Mouse (Mus musculus) MEL (cell line): Measurements from ENCODE around the gene Tmtc2. TPM values are rescaled to one million over a fixed set of nuclear protein-coding genes. Genes with fewer than 3 reads are reported as not detected.
A peak's percentile ranks its signal among the peaks of the same experiment; 100 is the strongest.

Experiments
- DNase-seq: peaks from one replicate; pipeline ENCODE4 v3.0.0; 2011; ENCODE audit warnings: low read depth, low spot score
- H3K27ac ChIP-seq: 2 replicates; pipeline ENCODE4 v1.5.1; 2012; ENCODE audit warnings: low read depth, mild to moderate bottlenecking, control low read depth, low read length, moderate library complexity; ENCODE audit not compliant: control insufficient read depth
- H3K27me3 ChIP-seq, 2 experiments: fragments of 150-350 bp in 1 of 2; sonication (generic) in 1 of 2; 2 replicates each; pipeline ENCODE4 v1.6.1; 2012; ENCODE audit warnings: low read length in 2 of 2, mild to moderate bottlenecking in 2 of 2, improper control_type of control experiment in 1 of 2, moderate library complexity in 1 of 2; ENCODE audit not compliant: insufficient read depth in 2 of 2, control insufficient read depth in 1 of 2
- H3K36me3 ChIP-seq, 2 experiments: 2 replicates each; pipeline ENCODE4 v1.6.1; 2012 to 2014; ENCODE audit warnings: low read length in 2 of 2, improper control_type of control experiment in 1 of 2, inconsistent platforms in 1 of 2, mild to moderate bottlenecking in 1 of 2; ENCODE audit not compliant: insufficient read depth in 2 of 2, control insufficient read depth in 1 of 2
- H3K4me1 ChIP-seq, 2 experiments: fragments of 150-350 bp in 1 of 2; sonication (generic) in 1 of 2; 2 replicates each; pipeline ENCODE4 v1.6.1; 2012; ENCODE audit warnings: low read length in 2 of 2, improper control_type of control experiment in 1 of 2, mild to moderate bottlenecking in 1 of 2; ENCODE audit not compliant: insufficient read depth in 2 of 2, control insufficient read depth in 1 of 2
- H3K4me3 ChIP-seq, 2 experiments: fragments of 150-350 bp in 1 of 2; sonication (generic) in 1 of 2; 2 replicates each; pipeline ENCODE4 v1.5.1; 2012; ENCODE audit warnings: low read depth in 2 of 2, low read length in 2 of 2, mild to moderate bottlenecking in 2 of 2, moderate library complexity in 2 of 2, control low read depth in 1 of 2, improper control_type of control experiment in 1 of 2; ENCODE audit not compliant: control insufficient read depth in 1 of 2, insufficient read depth in 1 of 2
- H3K79me2 ChIP-seq: 2 replicates; pipeline ENCODE4 v1.6.1; 2012; ENCODE audit warnings: mild to moderate bottlenecking, low read length, moderate library complexity; ENCODE audit not compliant: control insufficient read depth, poor library complexity, insufficient read depth
- H3K9ac ChIP-seq: 2 replicates; pipeline ENCODE4 v1.6.1; 2012; ENCODE audit warnings: low read depth, mild to moderate bottlenecking, control low read depth, low read length, moderate library complexity; ENCODE audit not compliant: control insufficient read depth, poor library complexity, severe bottlenecking
- H3K9me3 ChIP-seq: fragments of 150-350 bp; sonication (generic); replicated peaks from 2 replicates; pipeline ENCODE4 v1.6.1; 2012; ENCODE audit warnings: mild to moderate bottlenecking, low read length, improper control_type of control experiment, moderate library complexity; ENCODE audit not compliant: insufficient read depth
- CHD2 ChIP-seq: IDR thresholded peaks from 2 replicates; pipeline ENCODE4 v1.6.1; 2011; ENCODE audit warnings: low read length, improper control_type of control experiment
- CTCF ChIP-seq, 3 experiments: IDR thresholded peaks in 2 of 3; conservative IDR thresholded peaks in 1 of 3; 2 replicates each; pipeline ENCODE4 v1.5.1; 2011 to 2012; ENCODE audit warnings: low read length in 3 of 3, low read depth in 2 of 3, mild to moderate bottlenecking in 2 of 3, improper control_type of control experiment in 1 of 3, inconsistent platforms in 1 of 3, mixed read lengths in 1 of 3, moderate library complexity in 1 of 3; ENCODE audit not compliant: control insufficient read depth in 1 of 3, insufficient read depth in 1 of 3, poor library complexity in 1 of 3, severe bottlenecking in 1 of 3
- EP300 ChIP-seq, 2 experiments: IDR thresholded peaks; 2 replicates each; pipeline ENCODE4 v1.6.1; 2011; ENCODE audit warnings: improper control_type of control experiment in 2 of 2, low read length in 2 of 2, low read depth in 1 of 2, mild to moderate bottlenecking in 1 of 2
- ETS1 ChIP-seq: IDR thresholded peaks from 2 replicates; pipeline ENCODE4 v1.6.1; 2012; ENCODE audit warnings: low read depth, mild to moderate bottlenecking, inconsistent platforms, low read length, improper control_type of control experiment, moderate library complexity
- GABPA ChIP-seq: IDR thresholded peaks from 2 replicates; pipeline ENCODE4 v1.6.1; 2012; ENCODE audit warnings: low read depth, mild to moderate bottlenecking, inconsistent platforms, low read length, improper control_type of control experiment, moderate library complexity
- JUND ChIP-seq: IDR thresholded peaks from 2 replicates; pipeline ENCODE4 v1.6.1; 2011; ENCODE audit warnings: low read depth, mild to moderate bottlenecking, improper control_type of control experiment, low read length
- MAFK ChIP-seq: IDR thresholded peaks from 2 replicates; pipeline ENCODE4 v1.6.1; 2011; ENCODE audit warnings: low read depth, mild to moderate bottlenecking, low read length, improper control_type of control experiment, borderline replicate concordance
- MAX ChIP-seq: IDR thresholded peaks from 2 replicates; pipeline ENCODE4 v1.6.1; 2011; ENCODE audit warnings: low read length, improper control_type of control experiment
- MEF2A ChIP-seq: IDR thresholded peaks from 2 replicates; pipeline ENCODE4 v1.6.1; 2014; ENCODE audit warnings: low read depth, mild to moderate bottlenecking, inconsistent platforms, low read length, improper control_type of control experiment; ENCODE audit not compliant: poor library complexity, insufficient replicate concordance, severe bottlenecking; ENCODE audit errors: extremely low read depth
- NRF1 ChIP-seq: IDR thresholded peaks from 2 replicates; pipeline ENCODE4 v1.6.1; 2014; ENCODE audit warnings: low read depth, mild to moderate bottlenecking, inconsistent platforms, low read length, improper control_type of control experiment, moderate library complexity; ENCODE audit not compliant: poor library complexity, insufficient read depth, severe bottlenecking
- POLR2AphosphoS2 ChIP-seq: IDR thresholded peaks from 2 replicates; pipeline ENCODE4 v1.6.1; 2011; ENCODE audit warnings: low read length, improper control_type of control experiment
- RAD21 ChIP-seq: IDR thresholded peaks from 2 replicates; pipeline ENCODE4 v1.6.1; 2011; ENCODE audit warnings: mild to moderate bottlenecking, low read depth, low read length, improper control_type of control experiment
- SIN3A ChIP-seq: IDR thresholded peaks from 2 replicates; pipeline ENCODE4 v1.6.1; 2012; ENCODE audit warnings: low read length, improper control_type of control experiment, inconsistent platforms
- SMC3 ChIP-seq: IDR thresholded peaks from 2 replicates; pipeline ENCODE4 v1.6.1; 2011; ENCODE audit warnings: low read depth, low read length, improper control_type of control experiment
- TBP ChIP-seq: IDR thresholded peaks from 2 replicates; pipeline ENCODE4 v1.8.0; 2011; ENCODE audit warnings: low read depth, low read length, improper control_type of control experiment
- TCF12 ChIP-seq: IDR thresholded peaks from 2 replicates; pipeline ENCODE4 v1.6.1; 2014; ENCODE audit warnings: low read depth, mild to moderate bottlenecking, inconsistent platforms, low read length, improper control_type of control experiment, moderate library complexity
- UBTF ChIP-seq: IDR thresholded peaks from 2 replicates; pipeline ENCODE4 v1.6.1; 2012; ENCODE audit warnings: low read depth, mild to moderate bottlenecking, inconsistent platforms, low read length, improper control_type of control experiment, moderate library complexity, borderline replicate concordance; ENCODE audit not compliant: insufficient read depth
- USF1 ChIP-seq: IDR thresholded peaks from 2 replicates; pipeline ENCODE4 v1.6.1; 2014; ENCODE audit warnings: low read depth, mild to moderate bottlenecking, inconsistent platforms, low read length, improper control_type of control experiment, moderate library complexity
- USF2 ChIP-seq, 2 experiments: IDR thresholded peaks; 2 replicates each; pipeline ENCODE4 v1.6.1; 2011 to 2012; ENCODE audit warnings: improper control_type of control experiment in 2 of 2, low read length in 2 of 2, borderline replicate concordance in 1 of 2, inconsistent platforms in 1 of 2, low read depth in 1 of 2, mild to moderate bottlenecking in 1 of 2; ENCODE audit not compliant: insufficient read depth in 1 of 2
- polyA plus RNA-seq, 2 experiments: library from polyadenylated mRNA; stranded (reverse) in 1 of 2; unstranded in 1 of 2; fragments of >175 nt in 1 of 2; fragments of >200 nt in 1 of 2; gene quantifications; 2 replicates each; pipeline versions ENCODE4 v1.2.1 to v1.2.4; 2012; ENCODE audit warnings: low replicate concordance in 2 of 2, low read depth in 1 of 2; ENCODE audit not compliant: insufficient read length in 2 of 2, insufficient read depth in 1 of 2, missing spikeins in 1 of 2
- total RNA-seq: library from RNA; depleted of rRNA; stranded (reverse); fragments of 300-350 nt; gene quantifications from 2 replicates; pipeline ENCODE4 v1.2.3, GENCODE M21; 2012

Gene Tmtc2
- total and polyA plus RNA-seq, 3 experiments, result not detected

DNA sequence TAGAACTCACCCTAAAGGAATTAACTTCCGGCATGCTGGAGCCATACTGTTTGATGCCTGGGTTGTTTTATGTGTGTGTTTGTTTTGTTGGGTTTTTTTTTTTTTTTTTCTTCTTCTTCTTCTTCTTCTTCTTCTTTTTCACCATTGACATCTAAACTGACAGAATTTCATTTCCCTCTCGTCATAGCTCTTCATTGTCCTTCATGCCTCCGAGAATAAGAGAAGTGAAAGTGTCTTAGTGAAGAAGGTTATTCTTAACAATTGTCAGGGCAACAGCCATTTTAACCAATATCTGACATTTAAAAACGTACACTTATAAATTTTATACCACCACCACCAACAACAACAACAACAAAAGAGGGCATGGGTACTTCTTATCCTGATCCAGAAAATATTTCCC, 83.5 kb downstream of the Tmtc2 start:
- Histone ChIP-seq H3K9ac (no peak overlapping the region), H3K36me3 (no peaks in the 10 kb centered on the region), H3K27me3 (no peaks in the 10 kb centered on the region), H3K79me2 (no peaks in the 10 kb centered on the region), H3K9me3 (no peaks in the 10 kb centered on the region), H3K4me3 (no peak overlapping the region), H3K4me1 (no peaks in the 10 kb centered on the region), H3K27ac (no peak overlapping the region)
- no peak for DNase-seq
- no peak for TF ChIP-seq UBTF
- TF ChIP-seq CTCF (IDR thresholded peaks at IDR 0.05 in 2 of 3, conservative IDR thresholded peaks at IDR 0.05 in 1 of 3; ENCODE audit: control insufficient read depth in 1 of 3, insufficient read depth in 1 of 3, low read depth in 2 of 3, low read length in 3 of 3, poor library complexity in 1 of 3, severe bottlenecking in 1 of 3), result no peak
- no peak for TF ChIP-seq TCF12
- no peak for TF ChIP-seq SIN3A
- no peak for TF ChIP-seq MEF2A
- no peak for TF ChIP-seq MAX
- no peak for TF ChIP-seq JUND
- TF ChIP-seq TBP, result no peak
- no peak for TF ChIP-seq CHD2
- TF ChIP-seq RAD21, result no peak
- no peak for TF ChIP-seq NRF1
- no peak for TF ChIP-seq MAFK
- TF ChIP-seq ETS1, result no peak
- TF ChIP-seq GABPA, result no peak
- no peak for TF ChIP-seq USF2 (IDR thresholded peaks at IDR 0.05; ENCODE audit: borderline replicate concordance in 1 of 2, insufficient read depth in 1 of 2, low read depth in 1 of 2, low read length in 2 of 2)
- TF ChIP-seq POLR2AphosphoS2, result no peak

DNA sequence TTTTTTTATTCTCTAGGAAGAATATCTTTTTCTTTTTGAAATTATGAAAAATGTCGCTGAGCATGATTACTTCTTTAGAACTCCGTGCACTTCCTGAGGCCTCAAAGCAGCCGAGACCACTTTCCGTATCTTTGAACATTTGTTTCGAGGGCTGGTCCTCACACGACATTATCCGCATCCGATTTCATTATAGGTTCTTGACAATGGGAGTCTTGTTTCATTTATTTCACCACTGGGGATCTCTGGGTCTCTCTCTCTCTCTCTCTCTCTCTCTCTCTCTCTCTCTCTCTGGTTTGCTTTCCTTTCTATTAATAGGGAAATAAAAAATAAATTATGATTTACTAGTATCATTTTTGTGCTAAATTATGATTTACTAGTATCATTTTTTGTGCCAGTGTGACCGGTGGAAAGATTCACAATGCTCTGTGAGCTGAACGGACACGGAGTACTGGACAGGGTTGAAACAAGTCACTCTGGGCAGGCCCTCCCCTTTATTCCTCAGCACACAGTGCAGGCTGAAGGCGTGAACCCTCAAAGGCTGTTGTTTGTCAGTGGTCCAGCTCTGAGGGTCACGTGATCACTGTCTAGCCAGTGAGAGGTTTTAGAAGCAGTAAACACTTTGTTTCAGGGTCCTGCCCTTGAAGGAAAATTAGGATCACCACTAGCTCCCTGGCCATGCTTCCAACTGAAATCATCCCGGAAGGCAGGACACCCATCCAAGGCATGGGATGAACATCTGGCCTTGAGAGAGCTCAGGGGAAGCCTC, 84.1 kb downstream of the Tmtc2 start:
- H3K9me3 ChIP-seq, result no peaks in the 10 kb centered on the region
- no peaks in the 10 kb centered on the region for H3K27me3 ChIP-seq
- TF ChIP-seq SMC3 (no peak), EP300 (IDR thresholded peaks at IDR 0.05; ENCODE audit: low read depth in 1 of 2, low read length in 2 of 2) (no peak), USF1 (peak; percentile 41; the same call in 1 of the 2 replicates), MAX (no peak)
- H3K9ac ChIP-seq, result no peak overlapping the region
- H3K79me2 ChIP-seq, result no peaks in the 10 kb centered on the region
- H3K4me1 ChIP-seq, result no peaks in the 10 kb centered on the region
- H3K4me3 ChIP-seq, result no peak overlapping the region
- no peaks in the 10 kb centered on the region for H3K36me3 ChIP-seq
- no peak for DNase-seq
- H3K27ac ChIP-seq, result no peak overlapping the region
